Mouse (Mus musculus): ENCODE measurements around the gene Rassf7.
"Not testable (repeated sequence)": the region's sequence is repeated elsewhere in the genome, so short reads cannot be mapped to it uniquely, and the experiment has no call there.

The Rassf7 gene

GRCm38 (mm10) chr7:141222696-141223215 is 7.1 kb downstream of the Rassf7 start:
- no peak for DNase-seq

DNA sequence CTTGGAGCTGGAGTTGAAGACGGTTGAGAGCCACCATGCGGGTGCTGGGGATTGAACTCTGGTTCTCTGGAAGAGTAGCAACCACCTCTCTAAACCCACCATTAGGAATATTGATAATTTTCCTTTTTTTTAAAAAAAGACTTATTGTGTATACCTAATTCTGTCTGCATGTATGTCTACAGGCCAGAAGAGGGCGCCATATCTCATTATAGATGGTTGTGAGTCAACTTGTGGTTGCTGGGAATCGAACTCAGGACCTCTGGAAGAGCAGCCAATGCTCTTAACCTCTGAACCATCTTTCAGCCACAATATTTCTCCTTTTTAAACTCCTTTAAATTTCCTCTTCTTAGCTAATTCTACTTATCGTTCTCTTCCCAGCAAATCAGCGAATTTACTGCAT is 10.9 kb downstream of the Rassf7 start:
- DNase-seq, result no peak

- DNase-seq, result no peak
Measured at GRCm38 (mm10) chr7:141227796-141228195, 12.1 kb downstream of the Rassf7 start.

DNA sequence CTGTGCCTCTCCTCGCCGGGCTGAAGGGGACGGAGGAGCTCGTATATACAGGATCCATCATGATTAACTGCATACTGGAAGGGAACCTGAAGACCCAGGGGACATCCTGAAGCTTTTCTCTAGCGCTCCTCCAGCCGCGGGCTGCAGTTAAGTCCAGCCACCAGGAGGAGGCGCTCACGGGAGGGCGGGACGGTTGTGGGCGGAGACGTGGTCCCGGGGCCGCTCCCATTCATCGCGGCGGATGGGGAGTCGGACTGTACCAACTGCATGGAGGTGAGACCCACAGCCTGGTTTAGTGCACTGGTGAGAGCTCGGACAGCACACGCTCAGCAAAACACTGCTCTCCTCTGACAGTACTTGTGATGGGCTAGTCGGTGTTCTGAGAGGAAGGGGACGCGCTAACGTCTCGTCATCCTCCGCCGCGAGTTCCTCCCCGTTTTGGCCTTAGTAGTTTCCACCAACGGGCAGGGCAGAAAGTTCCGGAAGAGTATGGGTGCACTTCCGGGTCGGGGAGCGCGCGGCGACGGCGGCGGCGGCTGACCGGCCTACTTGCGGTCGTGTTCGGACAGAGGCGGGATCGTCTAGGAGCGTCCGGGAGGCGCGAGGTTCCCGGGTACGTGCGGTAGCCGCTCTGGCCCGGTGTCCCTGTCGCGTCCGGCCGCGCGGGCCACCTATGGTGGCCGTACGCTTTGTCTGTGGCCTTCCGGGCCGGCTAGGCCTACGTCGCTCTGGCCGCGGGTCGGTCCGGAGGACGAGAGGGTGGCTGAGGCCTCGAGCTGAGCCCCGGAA is 12.8 kb downstream of the Rassf7 start, which contains the start of gene Phrf1:
Gene Phrf1 (plus strand): TSS at position 506 of the 789 bp plus-strand sequence.
- peak; percentile 96 for DNase-seq

DNA sequence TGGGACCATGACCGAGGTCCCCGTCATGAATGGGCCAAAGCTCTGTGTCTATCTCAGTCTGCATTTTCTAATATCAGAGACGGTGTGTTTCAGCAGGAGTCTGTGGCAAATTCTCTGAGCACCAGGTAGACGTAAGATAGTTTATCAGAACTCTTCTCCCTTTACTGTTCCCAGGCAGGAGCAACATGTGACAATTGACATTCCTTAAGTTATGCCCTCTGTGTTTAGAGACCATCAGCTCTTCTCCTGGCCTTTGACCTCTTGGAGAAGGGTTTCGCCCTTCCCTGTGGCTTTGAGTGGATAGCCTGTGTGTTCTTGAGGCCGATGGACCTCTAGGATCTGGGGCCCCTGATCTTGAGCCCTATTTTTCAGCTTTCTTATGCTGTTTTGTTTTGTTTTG is 14.0 kb downstream of the Rassf7 start:
- DNase-seq, result no peak

GRCm38 (mm10) chr7:141230570-141230969 is 14.9 kb downstream of the Rassf7 start:
- no peak for DNase-seq

DNA sequence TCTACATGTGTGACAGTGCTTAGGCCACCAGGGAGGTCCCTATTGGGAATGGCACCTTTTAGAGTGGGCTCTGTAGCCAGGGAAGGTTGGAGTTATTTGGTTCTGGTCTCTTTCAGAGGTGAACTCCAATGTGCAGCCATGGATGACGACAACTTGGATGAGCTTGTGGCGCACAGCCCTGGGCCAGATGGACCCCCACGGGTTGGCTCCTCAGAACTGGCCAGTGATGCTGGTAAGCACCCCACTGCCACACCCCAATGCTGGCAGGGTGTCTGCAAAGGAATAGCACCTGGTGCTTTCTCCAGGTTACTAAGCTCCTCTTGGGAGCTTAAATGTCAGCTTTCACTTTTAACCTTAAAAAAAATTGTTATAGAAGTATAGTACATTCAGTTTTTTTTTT is 15.5 kb downstream of the Rassf7 start:
- DNase-seq, result no peak

DNA sequence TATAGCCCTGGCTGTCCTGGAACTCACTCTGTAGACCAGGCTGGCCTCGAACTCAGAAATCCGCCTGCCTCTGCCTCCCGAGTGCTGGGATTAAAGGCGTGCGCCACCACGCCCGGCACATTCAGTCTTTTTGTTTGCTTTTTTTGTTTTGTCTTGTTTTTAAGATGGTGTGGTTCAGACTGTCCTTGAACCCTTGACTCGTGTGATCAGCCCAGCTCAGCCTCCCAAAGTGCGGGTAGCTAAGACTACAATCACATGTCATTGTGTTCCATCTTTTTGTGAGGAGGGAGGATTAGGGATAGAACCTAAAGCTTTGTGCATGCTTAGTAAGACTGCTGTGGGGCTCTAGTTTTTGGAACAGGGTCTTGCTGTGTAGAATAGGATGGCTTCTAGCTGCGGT is 15.9 kb downstream of the Rassf7 start:
- no peak for DNase-seq

- DNase-seq, result not testable (repeated sequence)
Measured at GRCm38 (mm10) chr7:141250486-141250885, 34.8 kb downstream of the Rassf7 start.

- DNase-seq, result no peak
Measured at GRCm38 (mm10) chr7:141256159-141256558, 40.5 kb downstream of the Rassf7 start.

- DNase-seq, result no peak
Measured at GRCm38 (mm10) chr7:141261480-141261879, 45.8 kb downstream of the Rassf7 start.

GRCm38 (mm10) chr7:141263640-141264039 is 48.0 kb downstream of the Rassf7 start:
- DNase-seq, result no peak

DNA sequence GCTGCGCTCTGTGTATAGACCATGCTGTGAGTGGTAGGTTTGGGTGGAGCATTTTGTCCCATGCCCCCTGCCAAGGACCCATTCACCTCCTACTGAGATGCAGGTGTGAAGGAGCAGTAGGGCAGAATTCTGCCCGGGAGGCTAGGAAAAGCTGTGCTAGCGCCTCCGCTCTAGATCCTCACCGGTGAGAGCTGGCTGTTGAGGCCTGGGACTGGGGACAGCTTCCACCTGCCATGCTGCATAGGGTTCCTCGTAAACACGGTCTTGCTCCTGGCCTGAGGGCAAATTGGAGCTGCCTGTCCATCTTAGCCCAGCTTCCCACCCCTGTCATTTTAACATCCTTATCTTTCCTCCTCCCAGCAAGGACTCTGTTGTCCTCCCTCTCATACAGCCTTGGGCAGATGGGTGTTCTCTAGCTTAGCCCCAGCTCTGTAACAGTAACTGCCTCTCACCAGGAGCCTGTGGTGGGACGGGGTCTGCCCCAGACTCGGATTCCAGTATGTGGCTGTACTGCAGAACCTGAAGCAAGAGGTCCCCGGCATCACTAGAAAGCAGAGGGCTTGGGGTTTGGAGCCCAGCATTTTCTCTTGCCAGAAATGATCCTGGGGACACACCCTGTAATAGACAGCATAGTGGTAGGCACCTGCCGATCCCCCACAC is 48.5 kb downstream of the Rassf7 start:
- no peak for DNase-seq

DNA sequence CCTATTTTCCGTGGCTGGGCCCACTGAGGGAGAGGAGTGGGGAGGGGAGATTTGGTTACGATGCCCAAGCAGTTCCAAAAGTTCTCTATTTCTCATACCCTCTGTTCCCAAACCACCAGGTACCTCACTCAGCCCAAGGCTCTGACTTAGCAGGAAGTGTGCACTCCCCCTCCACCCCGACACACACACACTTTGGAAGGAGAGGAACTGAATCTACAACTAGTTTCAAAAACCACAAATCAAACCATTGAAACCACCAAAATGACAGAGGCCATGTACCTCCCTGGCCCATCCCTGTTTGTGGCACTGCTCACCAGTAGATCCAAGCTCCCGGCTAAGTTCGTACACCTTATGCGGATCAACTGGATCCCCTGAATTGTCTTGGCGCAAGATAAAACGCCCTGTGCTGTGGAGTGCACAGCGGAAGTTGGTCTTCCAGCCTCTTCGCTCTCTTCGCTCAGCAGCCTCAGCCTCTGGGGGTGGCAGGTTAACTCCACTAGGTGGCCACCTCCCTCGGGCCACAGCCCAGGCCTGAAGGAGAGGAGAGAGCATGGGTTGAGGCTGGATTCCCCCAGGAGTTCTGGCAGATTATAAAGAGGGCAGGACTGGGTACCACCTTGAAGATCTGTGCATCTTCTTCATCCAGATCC is 49.2 kb downstream of the Rassf7 start:
- peak; percentile 64 to 77 for DNase-seq

DNA sequence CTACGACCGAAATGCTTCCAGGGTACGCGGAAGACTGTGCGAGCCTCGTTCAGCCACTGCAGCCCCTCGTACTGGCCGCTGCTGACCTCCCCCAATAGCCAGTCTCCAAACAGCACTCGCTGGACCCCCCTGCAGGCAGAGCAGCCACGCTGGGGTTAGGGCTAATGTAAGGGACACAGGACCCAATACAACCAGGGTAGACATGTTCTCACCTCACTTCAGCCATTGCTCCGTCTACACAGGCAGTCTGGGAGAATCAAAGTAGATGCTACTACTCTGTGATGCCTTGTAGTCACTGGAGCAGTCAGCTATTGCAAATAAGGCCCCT is 49.7 kb downstream of the Rassf7 start:
- no peak for DNase-seq

DNA sequence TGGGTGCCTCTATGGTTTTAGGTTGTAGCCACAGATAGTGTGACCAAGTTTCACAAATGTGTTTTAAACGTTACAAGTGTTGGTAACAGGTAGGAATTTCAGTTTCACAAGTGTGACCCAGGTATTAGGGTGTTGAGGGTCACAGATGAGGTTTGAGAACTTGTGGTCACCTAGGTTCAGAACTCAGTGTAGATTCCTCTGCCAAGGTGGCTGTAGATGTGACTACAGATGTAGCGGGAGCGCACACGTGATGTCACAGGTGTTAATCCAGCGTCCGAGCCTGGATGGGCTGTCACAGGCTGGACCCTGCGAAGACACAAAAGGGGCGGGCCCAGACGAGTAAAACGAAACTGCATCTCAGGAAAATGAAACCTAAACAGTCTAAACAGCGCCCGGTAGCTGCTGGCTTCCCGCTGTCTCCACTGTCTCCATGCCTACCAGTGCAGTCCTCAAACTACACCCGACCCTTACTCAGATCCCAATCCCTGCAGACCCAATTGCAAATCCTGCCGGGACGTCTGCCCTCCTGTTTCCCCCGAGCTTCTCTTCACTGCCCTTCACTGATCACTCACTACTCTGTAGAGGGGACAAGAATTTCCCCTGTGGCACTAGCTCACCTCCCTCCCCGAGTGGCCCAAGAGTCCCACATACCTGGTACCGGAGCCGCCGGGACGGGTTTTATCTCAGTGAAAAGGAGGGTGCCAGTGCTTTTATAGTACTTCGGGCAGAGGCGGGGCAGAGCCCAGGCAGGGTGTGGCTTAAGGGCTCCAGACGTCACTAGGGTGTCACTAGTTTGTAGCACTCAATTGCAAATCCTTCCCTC is 50.3 kb downstream of the Rassf7 start, which contains the start of gene Irf7:
Gene Irf7 (minus strand): TSS at position 743 of the 823 bp plus-strand sequence.
- DNase-seq, result peak; percentile 68 to 77
